Mouse (Mus musculus) limb, embryonic 12.5 days (tissue): ENCODE measurements around the gene Cep152. TPM values are rescaled to one million over a fixed set of nuclear protein-coding genes. Genes with fewer than 3 reads are reported as not detected.

Experiments
- ATAC-seq: fragments of 200-750 bp; cut with Nextera tagmentation; 2 replicates; pipeline ENCODE4 v1.8.0; 2017; ENCODE audit warnings: low read depth, moderate TSS enrichment; ENCODE audit not compliant: insufficient number of reproducible peaks, insufficient read depth, low FRiP score, low TSS enrichment
- H3K27ac ChIP-seq: fragments of 300-500 bp; sonication (generic); 2 replicates; pipeline ENCODE4 v1.5.1; 2016; ENCODE audit warnings: mild to moderate bottlenecking, moderate library complexity
- H3K27me3 ChIP-seq: fragments of 300-500 bp; sonication (generic); 2 replicates; pipeline ENCODE4 v1.6.1; 2016; ENCODE audit warnings: mild to moderate bottlenecking, moderate library complexity
- H3K36me3 ChIP-seq: fragments of 300-500 bp; sonication (generic); 2 replicates; pipeline ENCODE4 v1.6.1; 2016; ENCODE audit warnings: mild to moderate bottlenecking, moderate library complexity
- H3K4me1 ChIP-seq: fragments of 300-500 bp; sonication (generic); replicated peaks from 2 replicates; pipeline ENCODE4 v1.6.1; 2016
- H3K4me2 ChIP-seq: fragments of 300-500 bp; sonication (generic); 2 replicates; pipeline ENCODE4 v1.6.1; 2016; ENCODE audit warnings: mild to moderate bottlenecking, moderate library complexity
- H3K4me3 ChIP-seq: fragments of 300-500 bp; sonication (generic); replicated peaks from 2 replicates; pipeline ENCODE4 v1.5.1; 2016; ENCODE audit warnings: mild to moderate bottlenecking
- H3K9ac ChIP-seq: fragments of 300-500 bp; sonication (generic); replicated peaks from 2 replicates; pipeline ENCODE4 v1.6.1; 2016; ENCODE audit warnings: mild to moderate bottlenecking, moderate library complexity
- H3K9me3 ChIP-seq: fragments of 300-500 bp; sonication (generic); 2 replicates; pipeline ENCODE4 v1.6.1; 2016; ENCODE audit warnings: mild to moderate bottlenecking, moderate library complexity
- WGBS: fragments of 180-500 bp; shearing (Covaris S2); methylation state at CpG from one replicate; pipeline ENCODE4 v1.1.7; 2016; 5-methylcytosine and 5-hydroxymethylcytosine counted together
- polyA plus RNA-seq: library from polyadenylated mRNA; unstranded; fragments of >200 nt; fragmentation: Nextera tagmentation; extraction: Ambion mirVana; gene quantifications from 2 replicates; pipeline ENCODE4 v1.2.1, GENCODE M21; 2016

Cep152 gene
- polyA plus RNA-seq, 1 experiment from 2014 or later, result 9.7 TPM

GRCm38 (mm10) chr2:125660537-125661130 lies 35.7 kb upstream of the Cep152 start:
- H3K4me1 ChIP-seq, result peaks cover 10% of the 10 kb centered on the region
- H3K9ac ChIP-seq, result peak overlapping the region; percentile 48
- peak; percentile 74; the same call in 1 of the 2 replicates for ATAC-seq
- no peaks in the 10 kb centered on the region for H3K36me3 ChIP-seq
- H3K4me3 ChIP-seq, result peak overlapping the region; percentile 38
- no peaks in the 10 kb centered on the region for H3K27me3 ChIP-seq
- peak overlapping the region; percentile 72 for H3K27ac ChIP-seq
- WGBS, result 18% methylated on average over 20 of the region's 20 CpGs
- H3K4me2 ChIP-seq, result peak overlapping the region; percentile 64
- no peaks in the 10 kb centered on the region for H3K9me3 ChIP-seq

- Histone ChIP-seq H3K36me3 (no peaks in the 10 kb centered on the region), H3K4me2 (peak overlapping the region; percentile 64), H3K4me3 (peak overlapping the region; percentile 38), H3K9ac (peak overlapping the region; percentile 48; the same call in 1 of the 2 replicates), H3K9me3 (no peaks in the 10 kb centered on the region), H3K4me1 (peaks cover 10% of the 10 kb centered on the region), H3K27ac (peak overlapping the region; percentile 72), H3K27me3 (no peaks in the 10 kb centered on the region)
- 17% methylated on average over 10 of the region's 10 CpGs for WGBS
- ATAC-seq, result peak; percentile 49; the same call in 1 of the 2 replicates
These were observed 35.1 kb upstream of the Cep152 start for GRCm38 (mm10) chr2:125659823-125660536.

GRCm38 (mm10) chr2:125655391-125655790 lies 30.5 kb upstream of the Cep152 start:
- Histone ChIP-seq H3K27ac (no peak overlapping the region), H3K4me1 (peaks cover 1% of the 10 kb centered on the region), H3K4me3 (no peak overlapping the region), H3K27me3 (no peaks in the 10 kb centered on the region), H3K9me3 (no peaks in the 10 kb centered on the region), H3K36me3 (no peaks in the 10 kb centered on the region), H3K9ac (no peak overlapping the region), H3K4me2 (no peak overlapping the region)
- ATAC-seq, result no peak
- 92% methylated on average over 9 of the region's 9 CpGs for WGBS

DNA sequence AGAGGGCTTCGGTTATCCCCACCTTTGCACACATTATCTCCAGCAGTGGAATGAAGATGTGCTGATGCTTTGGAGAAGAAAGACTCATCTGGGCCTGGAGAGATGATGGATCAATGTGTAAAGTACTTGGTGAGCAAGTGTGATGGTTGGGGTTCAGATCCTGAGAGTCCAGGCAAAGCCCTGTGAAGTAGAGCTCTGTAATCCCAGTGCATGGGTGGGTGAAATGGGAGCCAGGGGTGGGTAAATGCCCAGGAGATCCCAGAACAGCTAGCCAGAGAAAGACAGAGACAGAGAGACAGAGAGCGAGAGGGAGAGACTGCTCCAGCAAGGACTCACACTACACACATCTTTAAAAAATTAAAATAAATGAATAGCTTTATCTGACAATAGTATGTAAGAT lies 28.4 kb upstream of the Cep152 start:
- H3K4me3 ChIP-seq, result no peak overlapping the region
- 86% methylated on average over 2 of the region's 2 CpGs for WGBS
- no peak overlapping the region for H3K27ac ChIP-seq
- H3K4me1 ChIP-seq, result no peaks in the 10 kb centered on the region
- no peak overlapping the region for H3K9ac ChIP-seq
- no peaks in the 10 kb centered on the region for H3K9me3 ChIP-seq
- H3K4me2 ChIP-seq, result no peak overlapping the region
- no peaks in the 10 kb centered on the region for H3K27me3 ChIP-seq
- H3K36me3 ChIP-seq, result no peaks in the 10 kb centered on the region
- ATAC-seq, result no peak

DNA sequence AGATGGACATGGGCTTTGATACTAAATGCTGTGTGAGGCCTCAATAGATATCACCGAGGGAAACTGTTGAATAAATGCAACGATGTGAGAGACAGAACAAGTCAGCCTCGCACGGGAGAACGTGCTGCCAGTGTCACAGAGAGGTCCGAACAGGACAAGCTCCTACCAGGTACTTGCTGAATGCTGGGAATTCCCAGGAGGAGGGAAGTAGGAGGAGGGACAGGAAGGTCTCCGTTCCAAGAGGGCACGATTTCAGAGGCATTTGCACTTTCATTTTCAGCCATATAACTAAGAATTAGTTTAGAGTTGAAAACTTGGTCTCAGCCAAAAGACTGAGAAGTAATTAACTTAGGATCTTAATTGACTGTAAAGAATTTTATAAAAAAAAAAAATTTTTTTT lies 26.6 kb upstream of the Cep152 start:
- Histone ChIP-seq H3K27ac (no peak overlapping the region), H3K4me1 (no peaks in the 10 kb centered on the region), H3K27me3 (no peaks in the 10 kb centered on the region), H3K4me3 (no peak overlapping the region), H3K36me3 (no peaks in the 10 kb centered on the region), H3K9me3 (no peaks in the 10 kb centered on the region), H3K9ac (no peak overlapping the region), H3K4me2 (no peak overlapping the region)
- no peak for ATAC-seq
- WGBS, result 82% methylated on average over 8 of the region's 8 CpGs

DNA sequence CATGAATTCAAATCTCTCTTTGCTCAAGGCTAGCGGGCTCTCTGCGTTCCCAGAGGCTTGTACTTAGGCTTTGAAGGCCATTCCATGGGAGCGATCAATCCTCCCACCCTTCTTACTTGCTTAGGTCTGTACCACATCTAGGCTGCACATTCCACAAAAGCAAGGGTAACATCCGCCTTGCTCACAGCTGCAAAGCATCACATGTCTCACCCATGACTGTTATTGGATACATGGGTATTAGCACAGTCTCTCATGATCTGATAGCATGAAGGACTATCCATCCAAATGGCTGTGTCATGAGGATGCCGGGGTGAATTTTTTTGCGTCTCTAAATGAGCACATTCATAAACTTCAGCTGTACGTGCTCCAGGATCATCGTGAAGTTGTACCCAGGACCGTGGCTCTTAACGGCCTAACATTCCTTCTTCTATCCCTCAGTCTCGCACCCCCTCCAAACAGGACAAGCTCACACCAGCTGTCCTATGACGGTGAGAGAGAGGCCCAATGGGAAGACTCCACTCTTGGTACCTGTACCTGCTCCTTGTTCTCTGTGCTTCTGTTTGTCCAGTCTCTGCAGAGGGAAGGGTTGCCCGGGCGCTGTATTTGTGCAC lies 25.9 kb upstream of the Cep152 start:
- no peaks in the 10 kb centered on the region for H3K9me3 ChIP-seq
- peak; percentile 56; the same call in 1 of the 2 replicates for ATAC-seq

GRCm38 (mm10) chr2:125650038-125650437 lies 25.1 kb upstream of the Cep152 start:
- no peak overlapping the region for H3K4me3 ChIP-seq
- H3K27ac ChIP-seq, result no peak overlapping the region
- 91% methylated on average over 5 of the region's 5 CpGs for WGBS
- no peak overlapping the region for H3K4me2 ChIP-seq
- no peaks in the 10 kb centered on the region for H3K36me3 ChIP-seq
- no peaks in the 10 kb centered on the region for H3K9me3 ChIP-seq
- H3K4me1 ChIP-seq, result no peaks in the 10 kb centered on the region
- ATAC-seq, result no peak
- no peak overlapping the region for H3K9ac ChIP-seq
- no peaks in the 10 kb centered on the region for H3K27me3 ChIP-seq

More for the DNA sequence above, 25.9 kb upstream of the Cep152 start:
- Histone ChIP-seq H3K9ac (no peak overlapping the region), H3K27ac (no peak overlapping the region), H3K4me3 (no peak overlapping the region), H3K27me3 (no peaks in the 10 kb centered on the region), H3K36me3 (no peaks in the 10 kb centered on the region), H3K4me2 (no peak overlapping the region), H3K4me1 (no peaks in the 10 kb centered on the region)
- WGBS, result 87% methylated on average over 14 of the region's 14 CpGs

GRCm38 (mm10) chr2:125644912-125645311 lies 20.0 kb upstream of the Cep152 start:
- 83% methylated on average over 6 of the region's 6 CpGs for WGBS

GRCm38 (mm10) chr2:125637331-125637730 lies 12.4 kb upstream of the Cep152 start:
- H3K4me2 ChIP-seq, result no peak overlapping the region
- no peak for ATAC-seq
- H3K4me3 ChIP-seq, result no peak overlapping the region
- H3K4me1 ChIP-seq, result no peaks in the 10 kb centered on the region
- H3K36me3 ChIP-seq, result no peaks in the 10 kb centered on the region
- H3K27ac ChIP-seq, result no peak overlapping the region
- no peaks in the 10 kb centered on the region for H3K9me3 ChIP-seq
- WGBS, result 85% methylated on average over 7 of the region's 7 CpGs
- H3K27me3 ChIP-seq, result no peaks in the 10 kb centered on the region
- no peak overlapping the region for H3K9ac ChIP-seq

More at GRCm38 (mm10) chr2:125644912-125645311, 20.0 kb upstream of the Cep152 start:
- no peak for ATAC-seq
- no peaks in the 10 kb centered on the region for H3K4me1 ChIP-seq
- no peaks in the 10 kb centered on the region for H3K9me3 ChIP-seq
- no peak overlapping the region for H3K4me2 ChIP-seq
- no peak overlapping the region for H3K27ac ChIP-seq
- no peak overlapping the region for H3K9ac ChIP-seq
- no peaks in the 10 kb centered on the region for H3K36me3 ChIP-seq
- no peaks in the 10 kb centered on the region for H3K27me3 ChIP-seq
- no peak overlapping the region for H3K4me3 ChIP-seq

DNA sequence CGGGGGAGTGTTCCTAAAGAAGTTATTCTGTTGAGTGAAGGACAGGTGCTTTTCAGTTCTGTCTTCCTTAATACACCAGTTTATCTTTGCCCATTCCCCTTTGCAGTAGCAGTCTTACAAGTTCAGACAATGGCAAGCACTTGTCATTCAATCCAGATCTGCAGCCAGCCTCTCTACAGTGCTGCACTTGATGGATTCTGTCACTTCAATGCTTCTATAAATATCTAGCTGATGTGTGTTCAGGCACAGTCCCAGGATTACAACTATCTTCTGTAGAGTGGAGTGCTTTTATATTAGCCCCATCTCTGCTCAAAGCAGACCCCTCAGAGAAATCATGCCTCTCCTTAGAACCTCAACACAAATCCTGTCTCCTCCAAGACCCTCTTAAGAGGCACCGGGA lies 5.1 kb upstream of the Cep152 start:
- H3K4me2 ChIP-seq, result no peak overlapping the region
- no peaks in the 10 kb centered on the region for H3K27me3 ChIP-seq
- no peaks in the 10 kb centered on the region for H3K9me3 ChIP-seq
- H3K4me1 ChIP-seq, result no peaks in the 10 kb centered on the region
- 94% methylated on average over 2 of the region's 2 CpGs for WGBS
- no peak overlapping the region for H3K9ac ChIP-seq
- no peaks in the 10 kb centered on the region for H3K36me3 ChIP-seq
- no peak for ATAC-seq
- H3K4me3 ChIP-seq, result no peak overlapping the region
- no peak overlapping the region for H3K27ac ChIP-seq

GRCm38 (mm10) chr2:125628487-125628886 lies 3.6 kb upstream of the Cep152 start:
- H3K36me3 ChIP-seq, result no peaks in the 10 kb centered on the region
- peaks cover 8% of the 10 kb centered on the region for H3K4me1 ChIP-seq
- H3K4me3 ChIP-seq, result no peak overlapping the region
- no peak overlapping the region for H3K4me2 ChIP-seq
- H3K27me3 ChIP-seq, result no peaks in the 10 kb centered on the region
- WGBS, result 84% methylated on average over 6 of the region's 6 CpGs
- H3K27ac ChIP-seq, result no peak overlapping the region
- H3K9me3 ChIP-seq, result no peaks in the 10 kb centered on the region
- ATAC-seq, result no peak
- no peak overlapping the region for H3K9ac ChIP-seq
